Mouse (Mus musculus): ENCODE data around the gene Gucd1. TPM values are rescaled to one million over a fixed set of nuclear protein-coding genes. Genes with fewer than 3 reads are reported as not detected.
"Not testable (repeated sequence)": the region's sequence is repeated elsewhere in the genome, so short reads cannot be mapped to it uniquely, and the experiment has no call there.

Gene Gucd1
- total RNA-seq (2021), result 10 to 100 TPM; 43.8 to 45.5 TPM
- long read RNA-seq, experiment 1, transcript Gucd1-201 (6 exons, 3,500 nt), result major isoform, 85 of 107 reads
- long read RNA-seq, experiment 1, partial matches to known transcripts, result 6 of 107 reads
- long read RNA-seq, experiment 1, other reads (novel, unspliced or antisense), result 15 of 107 reads
- long read RNA-seq, experiment 2, transcript Gucd1-201 (6 exons, 3,500 nt), result major isoform, 64 of 78 reads
- long read RNA-seq, experiment 2, partial matches to known transcripts, result 3 of 78 reads
- long read RNA-seq, experiment 2, other reads (novel, unspliced or antisense), result 11 of 78 reads

GRCm38 (mm10) chr10:75517758-75518143 is at the start of gene Gucd1:
Gene Gucd1 (minus strand): TSS chr10:75517972.
- peak; percentile 95 to 98 for DNase-seq
- intact Hi-C loops (cut with DNase I), result no loop called here

- DNase-seq; intact Hi-C loops (cut with DNase I): not testable (repeated sequence)
These were observed 49.0 kb upstream of the Gucd1 start for GRCm38 (mm10) chr10:75566765-75567164.

- DNase-seq, result no peak
- intact Hi-C loops (cut with DNase I), result no loop called here
These were observed 48.5 kb upstream of the Gucd1 start for GRCm38 (mm10) chr10:75566321-75566720.

GRCm38 (mm10) chr10:75565906-75566305 is 48.1 kb upstream of the Gucd1 start:
- intact Hi-C loops (cut with DNase I), result no loop called here
- DNase-seq, result no peak

GRCm38 (mm10) chr10:75565436-75565835 is 47.7 kb upstream of the Gucd1 start:
- intact Hi-C loops (cut with DNase I), result no loop called here
- DNase-seq, result no peak

GRCm38 (mm10) chr10:75564687-75565265 is 47.0 kb upstream of the Gucd1 start:
- intact Hi-C loops (cut with DNase I), result no loop called here
- DNase-seq, result no peak

- intact Hi-C loops (cut with DNase I), result no loop called here
- no peak for DNase-seq
These were observed 44.8 kb upstream of the Gucd1 start for GRCm38 (mm10) chr10:75562596-75562995.

- no peak for DNase-seq
- intact Hi-C loops (cut with DNase I), result no loop called here
These were observed 43.4 kb upstream of the Gucd1 start, which contains the start of gene Ggt1 for GRCm38 (mm10) chr10:75561071-75561654. Gene Ggt1 (plus strand): TSS chr10:75561604.

GRCm38 (mm10) chr10:75560549-75560899 is 42.8 kb upstream of the Gucd1 start:
- intact Hi-C loops (cut with DNase I), result no loop called here
- DNase-seq, result no peak

GRCm38 (mm10) chr10:75559676-75560548 is 42.1 kb upstream of the Gucd1 start, which contains the start of gene Lrrc75b:
Gene Lrrc75b (minus strand): TSS chr10:75560330.
- peak; percentile 69 to 74 for DNase-seq
- intact Hi-C loops (cut with DNase I), result no loop called here

GRCm38 (mm10) chr10:75559041-75559675 is 41.4 kb upstream of the Gucd1 start:
- no peak for DNase-seq
- intact Hi-C loops (cut with DNase I), result no loop called here

GRCm38 (mm10) chr10:75558515-75558914 is 40.7 kb upstream of the Gucd1 start:
- intact Hi-C loops (cut with DNase I), result no loop called here

GRCm38 (mm10) chr10:75556026-75556425 is 38.3 kb upstream of the Gucd1 start:
- intact Hi-C loops (cut with DNase I), result no loop called here
- DNase-seq, result peak in 1 of 2 experiments; percentile 39

More at GRCm38 (mm10) chr10:75558515-75558914, 40.7 kb upstream of the Gucd1 start:
- no peak for DNase-seq

- intact Hi-C loops (cut with DNase I), result no loop called here
- no peak for DNase-seq
These were observed 37.8 kb upstream of the Gucd1 start for GRCm38 (mm10) chr10:75555557-75555956.

- no peak for DNase-seq
- intact Hi-C loops (cut with DNase I), result no loop called here
These were observed 36.3 kb upstream of the Gucd1 start for GRCm38 (mm10) chr10:75554090-75554489.

GRCm38 (mm10) chr10:75552701-75553450 is 35.1 kb upstream of the Gucd1 start:
- DNase-seq, result no peak
- intact Hi-C loops (cut with DNase I), result no loop called here

GRCm38 (mm10) chr10:75552106-75552505 is 34.3 kb upstream of the Gucd1 start:
- intact Hi-C loops (cut with DNase I), result no loop called here

GRCm38 (mm10) chr10:75551175-75551574 is 33.4 kb upstream of the Gucd1 start:
- no peak for DNase-seq
- intact Hi-C loops (cut with DNase I), result no loop called here

More at GRCm38 (mm10) chr10:75552106-75552505, 34.3 kb upstream of the Gucd1 start:
- DNase-seq, result no peak

GRCm38 (mm10) chr10:75549886-75550285 is 32.1 kb upstream of the Gucd1 start:
- no peak for DNase-seq
- intact Hi-C loops (cut with DNase I), result no loop called here

- intact Hi-C loops (cut with DNase I), result no loop called here
- no peak for DNase-seq
These were observed 30.7 kb upstream of the Gucd1 start for GRCm38 (mm10) chr10:75548486-75548885.

Data from heart, postnatal 14 days (tissue).